Mouse (Mus musculus): ENCODE data around the gene Theg. TPM values are rescaled to one million over a fixed set of nuclear protein-coding genes. Genes with fewer than 3 reads are reported as not detected.

The Theg gene
- polyA plus RNA-seq, 1 experiment from 2014 or later = not detected

GRCm38 (mm10) chr10:79537271-79537670, 49.9 kb downstream of the Theg start:
- Histone ChIP-seq H3K4me1 (replicated peaks; ENCODE audit: control insufficient read depth, insufficient read depth) (no peaks in the 10 kb centered on the region), H3K9ac (ENCODE audit: low read length) (no peak overlapping the region), H3K9me3 (ENCODE audit: control insufficient read depth, low read length) (no peaks in the 10 kb centered on the region), H3K4me3 (ENCODE audit: low read depth, low read length) (no peak overlapping the region), H3K27ac (replicated peaks) (no peak overlapping the region), H3K4me2 (replicated peaks; ENCODE audit: low read depth) (no peak overlapping the region), H3K27me3 (ENCODE audit: control insufficient read depth, insufficient read depth, low read length) (no peaks in the 10 kb centered on the region), H3K36me3 (ENCODE audit: control insufficient read depth, insufficient read depth, low read length) (peaks cover 9% of the 10 kb centered on the region)
- TF ChIP-seq EP300 (optimal IDR thresholded peaks at IDR 0.05) (no peak), CTCF (IDR thresholded peaks at IDR 0.05; ENCODE audit: low read depth) (no peak)
- DNase-seq (ENCODE audit: low spot score) (peak; percentile 11), ATAC-seq (ENCODE audit: low FRiP score, low TSS enrichment) (no peak)
- 90% methylated on average over 7 of the region's 7 CpGs for WGBS

- no peak for ATAC-seq (ENCODE audit: low FRiP score, low TSS enrichment)
- no peaks in the 10 kb centered on the region for H3K4me1 ChIP-seq (replicated peaks; ENCODE audit: control insufficient read depth, insufficient read depth)
- TF ChIP-seq EP300 (optimal IDR thresholded peaks at IDR 0.05) (no peak), CTCF (IDR thresholded peaks at IDR 0.05; ENCODE audit: low read depth) (no peak)
- no peak overlapping the region for H3K27ac ChIP-seq (replicated peaks)
- 67% methylated on average over 12 of the region's 12 CpGs for WGBS
- H3K4me2 ChIP-seq (replicated peaks; ENCODE audit: low read depth) = no peak overlapping the region
- H3K27me3 ChIP-seq (ENCODE audit: control insufficient read depth, insufficient read depth, low read length) = no peaks in the 10 kb centered on the region
- DNase-seq (ENCODE audit: low spot score) = peak; percentile 6
- H3K9me3 ChIP-seq (ENCODE audit: control insufficient read depth, low read length) = no peaks in the 10 kb centered on the region
- H3K36me3 ChIP-seq (ENCODE audit: control insufficient read depth, insufficient read depth, low read length) = peaks cover 9% of the 10 kb centered on the region
- H3K4me3 ChIP-seq (ENCODE audit: low read depth, low read length) = no peak overlapping the region
- H3K9ac ChIP-seq (ENCODE audit: low read length) = no peak overlapping the region
Observed at GRCm38 (mm10) chr10:79536461-79537080, 50.6 kb downstream of the Theg start.

GRCm38 (mm10) chr10:79535431-79535830, 51.7 kb downstream of the Theg start:
- 69% methylated on average over 1 of the region's 1 CpGs for WGBS
- Histone ChIP-seq H3K27ac (replicated peaks) (no peak overlapping the region), H3K9me3 (ENCODE audit: control insufficient read depth, low read length) (no peaks in the 10 kb centered on the region), H3K27me3 (ENCODE audit: control insufficient read depth, insufficient read depth, low read length) (no peaks in the 10 kb centered on the region), H3K4me2 (replicated peaks; ENCODE audit: low read depth) (no peak overlapping the region), H3K9ac (ENCODE audit: low read length) (no peak overlapping the region), H3K36me3 (ENCODE audit: control insufficient read depth, insufficient read depth, low read length) (peaks cover 3% of the 10 kb centered on the region; the same call in 1 of the 2 replicates), H3K4me1 (replicated peaks; ENCODE audit: control insufficient read depth, insufficient read depth) (no peaks in the 10 kb centered on the region), H3K4me3 (ENCODE audit: low read depth, low read length) (no peak overlapping the region)
- ATAC-seq (ENCODE audit: low FRiP score, low TSS enrichment) (no peak), DNase-seq (ENCODE audit: low spot score) (peak; percentile 6)
- no peak for TF ChIP-seq EP300 (optimal IDR thresholded peaks at IDR 0.05)
- no peak for TF ChIP-seq CTCF (IDR thresholded peaks at IDR 0.05; ENCODE audit: low read depth)

GRCm38 (mm10) chr10:79534426-79534825, 52.7 kb downstream of the Theg start:
- Histone ChIP-seq H3K4me2 (replicated peaks; ENCODE audit: low read depth) (no peak overlapping the region), H3K27ac (replicated peaks) (no peak overlapping the region; the same call in 1 of the 2 replicates), H3K9ac (ENCODE audit: low read length) (no peak overlapping the region), H3K4me3 (ENCODE audit: low read depth, low read length) (no peak overlapping the region), H3K4me1 (replicated peaks; ENCODE audit: control insufficient read depth, insufficient read depth) (no peaks in the 10 kb centered on the region), H3K36me3 (ENCODE audit: control insufficient read depth, insufficient read depth, low read length) (no peaks in the 10 kb centered on the region), H3K27me3 (ENCODE audit: control insufficient read depth, insufficient read depth, low read length) (no peaks in the 10 kb centered on the region), H3K9me3 (ENCODE audit: control insufficient read depth, low read length) (no peaks in the 10 kb centered on the region)
- DNase-seq (ENCODE audit: low spot score) = peak; percentile 13
- 89% methylated on average over 2 of the region's 2 CpGs for WGBS
- no peak for TF ChIP-seq EP300 (optimal IDR thresholded peaks at IDR 0.05)
- TF ChIP-seq CTCF (IDR thresholded peaks at IDR 0.05; ENCODE audit: low read depth) = no peak
- ATAC-seq (ENCODE audit: low FRiP score, low TSS enrichment) = no peak

GRCm38 (mm10) chr10:79533126-79533911, 53.8 kb downstream of the Theg start, which contains the start of gene Plpp2:
Gene Plpp2 (minus strand): TSS chr10:79533796.
- H3K4me3 ChIP-seq (ENCODE audit: low read depth, low read length) = peak within 1 kb of the TSS; percentile 53
- H3K9ac ChIP-seq (ENCODE audit: low read length) = peak within 1 kb of the TSS; percentile 60
- no peaks in the 10 kb centered on the region for H3K27me3 ChIP-seq (ENCODE audit: control insufficient read depth, insufficient read depth, low read length)
- ATAC-seq (ENCODE audit: low FRiP score, low TSS enrichment) (peak; percentile 90), DNase-seq (ENCODE audit: low spot score) (peak; percentile 95)
- TF ChIP-seq EP300 (optimal IDR thresholded peaks at IDR 0.05) (no peak), CTCF (IDR thresholded peaks at IDR 0.05; ENCODE audit: low read depth) (peak; percentile 69)
- H3K27ac ChIP-seq (replicated peaks) = peak within 1 kb of the TSS; percentile 89
- H3K9me3 ChIP-seq (ENCODE audit: control insufficient read depth, low read length) = no peaks in the 10 kb centered on the region
- WGBS = under 1% methylated on average over 50 of the region's 52 CpGs
- H3K4me2 ChIP-seq (replicated peaks; ENCODE audit: low read depth) = peak within 1 kb of the TSS; percentile 87
- no peaks in the 10 kb centered on the region for H3K4me1 ChIP-seq (replicated peaks; ENCODE audit: control insufficient read depth, insufficient read depth)
- no peaks in the 10 kb centered on the region for H3K36me3 ChIP-seq (ENCODE audit: control insufficient read depth, insufficient read depth, low read length)

- DNase-seq (ENCODE audit: low spot score) (peak; percentile 62), ATAC-seq (ENCODE audit: low FRiP score, low TSS enrichment) (peak; percentile 55)
- Histone ChIP-seq H3K4me1 (replicated peaks; ENCODE audit: control insufficient read depth, insufficient read depth) (no peaks in the 10 kb centered on the region), H3K9ac (ENCODE audit: low read length) (peak overlapping the region; percentile 60; the same call in 1 of the 2 replicates), H3K9me3 (ENCODE audit: control insufficient read depth, low read length) (no peaks in the 10 kb centered on the region), H3K27me3 (ENCODE audit: control insufficient read depth, insufficient read depth, low read length) (no peaks in the 10 kb centered on the region), H3K4me3 (ENCODE audit: low read depth, low read length) (peak overlapping the region; percentile 53), H3K27ac (replicated peaks) (peak overlapping the region; percentile 89), H3K36me3 (ENCODE audit: control insufficient read depth, insufficient read depth, low read length) (no peaks in the 10 kb centered on the region), H3K4me2 (replicated peaks; ENCODE audit: low read depth) (peak overlapping the region; percentile 87)
- no peak for TF ChIP-seq EP300 (optimal IDR thresholded peaks at IDR 0.05)
- TF ChIP-seq CTCF (IDR thresholded peaks at IDR 0.05; ENCODE audit: low read depth) = no peak
- WGBS = 29% methylated on average over 3 of the region's 3 CpGs
Observed at GRCm38 (mm10) chr10:79532678-79533077, 54.5 kb downstream of the Theg start.
